Mouse (Mus musculus) kidney, postnatal 4 days (tissue): ENCODE measurements around the gene Frem1.
A peak's percentile ranks its signal among the peaks of the same experiment; 100 is the strongest.

Experiments used
- DNase-seq, 2 experiments: peaks; one replicate each; pipeline ENCODE4 v3.0.0; 2021; ENCODE audit warnings: mixed read lengths in 2 of 2

Frem1 gene

GRCm38 (mm10) chr4:83020759-83021555 is 31.2 kb downstream of the Frem1 start:
- peak; percentile 54 to 71 for DNase-seq

GRCm38 (mm10) chr4:83018111-83019105 is 33.7 kb downstream of the Frem1 start:
- DNase-seq, result peak in 1 of 2 experiments; percentile 19

GRCm38 (mm10) chr4:83014538-83014937 is 37.6 kb downstream of the Frem1 start:
- no peak for DNase-seq

- no peak for DNase-seq
Observed at GRCm38 (mm10) chr4:83004086-83004485, 48.1 kb downstream of the Frem1 start.

- DNase-seq, result no peak
Observed at GRCm38 (mm10) chr4:82992042-82992441, 60.1 kb downstream of the Frem1 start.

GRCm38 (mm10) chr4:82990973-82991695 is 61.0 kb downstream of the Frem1 start:
- DNase-seq, result no peak

GRCm38 (mm10) chr4:82972381-82972780 is 79.8 kb downstream of the Frem1 start:
- no peak for DNase-seq

- no peak for DNase-seq
Observed at GRCm38 (mm10) chr4:82970901-82971648, 81.1 kb downstream of the Frem1 start.

GRCm38 (mm10) chr4:82961024-82961423 is 91.1 kb downstream of the Frem1 start:
- DNase-seq, result no peak

- no peak for DNase-seq
Observed at GRCm38 (mm10) chr4:82957827-82958538, 94.2 kb downstream of the Frem1 start.

- no peak for DNase-seq
Observed at GRCm38 (mm10) chr4:82953992-82954391, 98.1 kb downstream of the Frem1 start.

GRCm38 (mm10) chr4:82949511-82949910 is 102.6 kb downstream of the Frem1 start:
- no peak for DNase-seq

GRCm38 (mm10) chr4:82946721-82947120 is 105.4 kb downstream of the Frem1 start:
- no peak for DNase-seq

GRCm38 (mm10) chr4:82946276-82946612 is 105.9 kb downstream of the Frem1 start:
- no peak for DNase-seq

- no peak for DNase-seq
Observed at GRCm38 (mm10) chr4:82945572-82946275, 106.4 kb downstream of the Frem1 start.

- DNase-seq, result no peak
Observed at GRCm38 (mm10) chr4:82940680-82941079, 111.5 kb downstream of the Frem1 start.

GRCm38 (mm10) chr4:82940248-82940647 is 111.9 kb downstream of the Frem1 start:
- peak in 1 of 2 experiments; percentile 12 for DNase-seq

- peak; percentile 23 to 46 for DNase-seq
Observed at GRCm38 (mm10) chr4:82934308-82934707, 117.8 kb downstream of the Frem1 start.

GRCm38 (mm10) chr4:82933698-82934210 is 118.4 kb downstream of the Frem1 start:
- peak; percentile 82 to 83 for DNase-seq

- no peak for DNase-seq
Observed at GRCm38 (mm10) chr4:82930079-82930478, 122.1 kb downstream of the Frem1 start.

- DNase-seq, result no peak
Observed at GRCm38 (mm10) chr4:82921962-82922361, 130.2 kb downstream of the Frem1 start.
